Mouse (Mus musculus): ENCODE measurements around the gene Arnt2.

Gene Arnt2

GRCm38 (mm10) chr7:84348145-84348911 lies 61.6 kb downstream of the Arnt2 start:
- DNase-seq (ENCODE audit: low read depth, low spot score): no peak

- no peak for DNase-seq (ENCODE audit: low read depth, low spot score)
Measured at GRCm38 (mm10) chr7:84343160-84343559, 66.8 kb downstream of the Arnt2 start.

- no peak for DNase-seq (ENCODE audit: low read depth, low spot score)
Measured at GRCm38 (mm10) chr7:84341001-84341400, 69.0 kb downstream of the Arnt2 start.

GRCm38 (mm10) chr7:84339186-84339585 lies 70.8 kb downstream of the Arnt2 start:
- DNase-seq (ENCODE audit: low read depth, low spot score): no peak

- DNase-seq (ENCODE audit: low read depth, low spot score): no peak
Measured at GRCm38 (mm10) chr7:84337768-84338167, 72.2 kb downstream of the Arnt2 start.

GRCm38 (mm10) chr7:84336907-84337306 lies 73.1 kb downstream of the Arnt2 start:
- DNase-seq (ENCODE audit: low read depth, low spot score): no peak

- no peak for DNase-seq (ENCODE audit: low read depth, low spot score)
Measured at GRCm38 (mm10) chr7:84336580-84336886, 73.4 kb downstream of the Arnt2 start.

- DNase-seq (ENCODE audit: low read depth, low spot score): no peak
Measured at GRCm38 (mm10) chr7:84335766-84336579, 74.0 kb downstream of the Arnt2 start.

- no peak for DNase-seq (ENCODE audit: low read depth, low spot score)
Measured at GRCm38 (mm10) chr7:84333996-84334395, 76.0 kb downstream of the Arnt2 start.

- no peak for DNase-seq (ENCODE audit: low read depth, low spot score)
Measured at GRCm38 (mm10) chr7:84332295-84333168, 77.4 kb downstream of the Arnt2 start.

GRCm38 (mm10) chr7:84329174-84329583 lies 80.8 kb downstream of the Arnt2 start:
- peak; percentile 27 for DNase-seq (ENCODE audit: low read depth, low spot score)

GRCm38 (mm10) chr7:84328770-84329169 lies 81.2 kb downstream of the Arnt2 start:
- no peak for DNase-seq (ENCODE audit: low read depth, low spot score)

GRCm38 (mm10) chr7:84325570-84326328 lies 84.2 kb downstream of the Arnt2 start:
- peak; percentile 46 for DNase-seq (ENCODE audit: low read depth, low spot score)

- DNase-seq (ENCODE audit: low read depth, low spot score): no peak
Measured at GRCm38 (mm10) chr7:84321542-84321941, 88.4 kb downstream of the Arnt2 start.

GRCm38 (mm10) chr7:84315353-84316003 lies 94.5 kb downstream of the Arnt2 start:
- no peak for DNase-seq (ENCODE audit: low read depth, low spot score)

GRCm38 (mm10) chr7:84314742-84315141 lies 95.2 kb downstream of the Arnt2 start:
- DNase-seq (ENCODE audit: low read depth, low spot score): no peak

GRCm38 (mm10) chr7:84311624-84312023 lies 98.4 kb downstream of the Arnt2 start:
- DNase-seq (ENCODE audit: low read depth, low spot score): no peak

GRCm38 (mm10) chr7:84310909-84311311 lies 99.1 kb downstream of the Arnt2 start:
- no peak for DNase-seq (ENCODE audit: low read depth, low spot score)

- no peak for DNase-seq (ENCODE audit: low read depth, low spot score)
Measured at GRCm38 (mm10) chr7:84307329-84307925, 102.5 kb downstream of the Arnt2 start.

GRCm38 (mm10) chr7:84300261-84300660 lies 109.7 kb downstream of the Arnt2 start:
- DNase-seq (ENCODE audit: low read depth, low spot score): no peak

All from forelimb bud, embryonic 11.5 days (tissue).